Mouse (Mus musculus): ENCODE results near the gene Clcn3.

DNA sequence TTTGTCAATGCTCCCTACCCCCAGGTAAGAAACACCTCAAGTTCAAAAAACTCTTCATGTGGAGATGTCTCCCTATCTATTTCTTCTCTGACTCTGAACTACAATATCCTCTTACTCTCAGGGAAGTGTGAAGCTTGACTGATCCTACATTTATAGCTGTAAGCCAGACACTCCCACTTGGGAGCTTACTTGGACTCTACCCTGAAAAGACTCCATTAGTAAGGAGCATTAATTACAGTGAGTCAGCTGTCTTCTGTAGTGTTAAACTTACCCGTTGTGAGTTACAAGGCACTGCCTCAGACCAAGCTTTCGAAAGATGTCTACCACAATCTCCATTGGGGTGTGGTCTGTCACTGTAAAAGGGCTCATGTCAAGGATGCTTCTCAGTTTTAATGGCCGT is 64.0 kb downstream of the Clcn3 start:
- no peak for TF ChIP-seq GATA1 (IDR thresholded peaks at IDR 0.05; ENCODE audit: borderline replicate concordance, low read length)
- no peak for TF ChIP-seq FLI1 (IDR thresholded peaks at IDR 0.05; ENCODE audit: low read length)

Measured in megakaryocyte, embryonic 14.5 days (primary cell).